Comparison of ENCODE assay signal across 8 mouse cellular contexts in genomic region chr16:31664287-31664597, GRCm38 (mm10). TPM values are rescaled to one million over a fixed set of nuclear protein-coding genes. Genes with fewer than 3 reads are reported as not detected.
DNase-seq lines count a peak whose midpoint lies in the region; ATAC-seq lines count a peak whose summit lies in the region.

No protein-coding gene starts in this region.

- ATAC-seq in erythroblast, adult 5-6 weeks (replicated peaks; ENCODE audit: low FRiP score, poor library complexity, severe bottlenecking) = no peak
- ATAC-seq in liver, embryonic 13.5 days (ENCODE audit: low read depth) = peak; percentile 61

- H3K27me3 ChIP-seq in erythroblast, embryonic 14.5 days (ENCODE audit: control insufficient read depth) = peaks cover 36% of the 10 kb centered on the region
- peaks cover 27% of the 10 kb centered on the region for H3K27me3 ChIP-seq in liver, embryonic 13.5 days

- H3K27ac ChIP-seq in liver, embryonic 13.5 days = peak overlapping the region; percentile 90

- WGBS in liver, embryonic 13.5 days (ENCODE audit: insufficient replicate concordance) = under 1% methylated on average over 32 of the region's 36 CpGs

- H3K4me1 ChIP-seq in erythroblast, embryonic 14.5 days (ENCODE audit: control insufficient read depth) = peaks cover 44% of the 10 kb centered on the region
- H3K4me1 ChIP-seq in liver, embryonic 13.5 days (replicated peaks) = peaks cover 45% of the 10 kb centered on the region

- peak; percentile 67 for DNase-seq in thymus, postnatal 4 days
- no peak for DNase-seq in thymus, postnatal 0 days (ENCODE audit: low spot score)
- DNase-seq in liver, embryonic 13.5 days = no peak
- no peak for DNase-seq in ovary, postnatal 36 days (ENCODE audit: low spot score)
- DNase-seq in embryo, embryonic 10 days (ENCODE audit: low spot score) = no peak
- DNase-seq in gastrocnemius, postnatal 10 days = no peak

- peak overlapping the region; percentile 99 for H3K9ac ChIP-seq in liver, embryonic 13.5 days

- peak overlapping the region; percentile 96 for H3K4me2 ChIP-seq in liver, embryonic 13.5 days

- peak overlapping the region; percentile 89 for H3K4me3 ChIP-seq in erythroblast, embryonic 14.5 days (replicated peaks)
- peak overlapping the region; percentile 99 for H3K4me3 ChIP-seq in liver, embryonic 13.5 days (replicated peaks)

- H3K9me3 ChIP-seq in erythroblast, embryonic 14.5 days (ENCODE audit: control insufficient read depth, low read length) = no peaks in the 10 kb centered on the region
- no peaks in the 10 kb centered on the region for H3K9me3 ChIP-seq in liver, embryonic 13.5 days (replicated peaks)

- H3K36me3 ChIP-seq in erythroblast, embryonic 14.5 days (ENCODE audit: control insufficient read depth) = peaks cover 35% of the 10 kb centered on the region
- peaks cover 21% of the 10 kb centered on the region for H3K36me3 ChIP-seq in liver, embryonic 13.5 days

RNA-seq across cellular contexts. Expression of gene Dlg1, which starts 1.0 kb away (rescaled TPM):
- 0.10 and 0.45 TPM in 2 replicates for polyA plus RNA-seq in erythroblast, embryonic 14.5 days (2012)
- total RNA-seq in erythroblast, adult 5-6 weeks (2015; ENCODE audit: low replicate concordance) = 4.8 and 28.6 TPM in 2 replicates
- 13.3 and 21.6 TPM in 2 replicates for total RNA-seq in erythroblast, adult 5-6 weeks (2017; ENCODE audit: low replicate concordance)
- 14.7 and 17.8 TPM in 2 replicates for polyA plus RNA-seq in thymus, postnatal 0 days (2015; fragmentation: Nextera tagmentation; extraction: Ambion mirVana)
- polyA plus RNA-seq in liver, embryonic 13.5 days (2015; fragmentation: Nextera tagmentation; extraction: Ambion mirVana) = 8.8 and 10.3 TPM in 2 replicates
- 10 to 100 TPM; 33.1 to 39.4 TPM for total RNA-seq in gastrocnemius, postnatal 10 days (2021)
